Mouse (Mus musculus) right cerebral cortex, adult 2 months (tissue): ENCODE measurements around the gene Acot6.
"Not testable (repeated sequence)": the region's sequence is repeated elsewhere in the genome, so short reads cannot be mapped to it uniquely, and the experiment has no call there.

Experiments
- DNase-seq, 2 experiments: peaks; one replicate each; pipeline ENCODE4 v3.0.0; 2021 to 2022; ENCODE audit warnings: low spot score in 2 of 2

Acot6 gene

DNA sequence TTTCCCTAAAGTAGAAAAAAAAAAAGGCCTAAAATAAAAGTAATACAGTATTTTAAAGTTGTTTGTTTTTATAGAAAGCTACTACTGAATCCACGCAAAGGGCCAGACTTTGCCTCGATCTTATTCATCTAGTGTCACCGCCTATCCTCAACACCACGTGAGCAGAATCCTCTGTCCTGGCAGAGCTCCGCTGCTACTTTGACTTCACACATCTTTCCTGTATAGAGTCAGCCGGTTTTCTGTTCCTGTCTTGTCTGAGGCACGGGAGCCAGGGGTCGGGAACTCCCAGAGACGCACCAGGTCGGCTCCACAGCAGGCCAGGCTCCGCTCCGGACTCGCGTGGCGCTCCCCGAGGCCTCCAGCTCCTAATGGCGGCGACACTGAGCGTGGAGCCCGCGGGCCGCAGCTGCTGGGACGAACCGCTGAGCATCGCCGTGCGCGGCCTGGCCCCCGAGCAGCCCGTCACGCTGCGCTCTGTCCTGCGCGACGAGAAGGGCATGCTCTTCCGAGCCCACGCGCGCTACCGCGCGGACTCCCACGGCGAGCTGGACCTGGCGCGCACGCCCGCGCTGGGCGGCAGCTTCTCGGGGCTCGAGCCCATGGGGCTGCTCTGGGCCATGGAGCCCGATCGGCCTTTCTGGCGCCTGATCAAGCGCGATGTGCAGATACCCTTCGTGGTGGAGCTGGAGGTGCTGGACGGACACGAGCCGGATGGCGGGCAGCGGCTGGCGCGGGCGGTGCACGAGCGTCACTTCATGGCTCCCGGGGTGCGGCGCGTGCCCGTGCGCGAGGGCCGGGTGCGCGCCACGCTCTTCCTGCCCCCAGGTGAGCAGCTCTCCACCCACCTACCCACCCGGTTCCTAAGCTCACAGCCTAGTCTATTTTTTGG, at the start of gene Acot6:
Gene Acot6 (plus strand): TSS at position 51 of the 889 bp plus-strand sequence.
- DNase-seq: peak; percentile 35 to 41

DNA sequence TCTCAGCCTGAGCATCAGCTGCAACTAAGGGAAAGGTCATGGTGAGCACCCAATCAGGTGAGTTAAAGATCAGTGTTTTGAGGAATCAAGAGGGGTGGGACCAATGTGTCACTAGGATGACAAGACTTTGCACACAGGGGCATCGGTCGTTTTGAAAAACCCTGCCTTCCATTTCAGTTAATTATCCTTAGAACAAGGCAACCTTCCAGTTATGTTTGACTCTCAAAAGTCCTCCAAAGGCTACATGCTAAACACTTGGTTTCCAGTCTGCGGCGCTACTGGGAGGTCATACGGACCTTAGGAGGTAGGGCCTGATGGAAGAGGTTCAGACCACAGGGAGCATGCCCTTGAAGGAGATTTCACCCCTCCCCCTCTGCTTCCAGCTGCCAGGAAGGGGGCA, 49.7 kb upstream of the Acot6 start:
- not testable (repeated sequence) for DNase-seq

DNA sequence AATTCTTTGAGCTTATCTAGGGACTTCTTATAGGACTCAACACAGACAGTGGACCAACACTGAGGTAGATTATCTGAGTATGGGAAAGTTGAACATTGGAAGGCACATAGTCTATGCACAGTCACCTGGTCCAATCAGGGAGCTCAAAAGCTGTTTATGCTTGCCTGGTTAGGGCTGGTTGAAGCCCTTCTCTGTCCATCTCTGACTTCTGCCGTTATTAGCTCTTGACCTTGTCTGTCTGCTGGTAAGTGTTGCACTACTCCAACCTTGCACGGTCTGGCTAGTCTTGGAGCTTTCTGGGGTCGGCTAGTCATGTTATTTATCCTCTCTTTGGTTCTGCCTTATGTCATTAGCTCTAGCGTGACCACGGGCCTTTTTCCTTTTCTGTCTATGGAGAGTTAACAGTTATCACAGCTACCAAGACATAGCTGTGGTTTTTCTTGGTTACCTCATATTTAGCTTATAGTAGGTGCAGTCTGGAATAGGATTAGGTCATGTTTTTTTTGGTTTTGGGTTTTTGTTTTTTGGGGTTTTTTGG, 48.4 kb upstream of the Acot6 start, which contains the start of gene Acot3:
Gene Acot3 (plus strand): TSS at position 208 of the 538 bp plus-strand sequence.
- no peak for DNase-seq

DNA sequence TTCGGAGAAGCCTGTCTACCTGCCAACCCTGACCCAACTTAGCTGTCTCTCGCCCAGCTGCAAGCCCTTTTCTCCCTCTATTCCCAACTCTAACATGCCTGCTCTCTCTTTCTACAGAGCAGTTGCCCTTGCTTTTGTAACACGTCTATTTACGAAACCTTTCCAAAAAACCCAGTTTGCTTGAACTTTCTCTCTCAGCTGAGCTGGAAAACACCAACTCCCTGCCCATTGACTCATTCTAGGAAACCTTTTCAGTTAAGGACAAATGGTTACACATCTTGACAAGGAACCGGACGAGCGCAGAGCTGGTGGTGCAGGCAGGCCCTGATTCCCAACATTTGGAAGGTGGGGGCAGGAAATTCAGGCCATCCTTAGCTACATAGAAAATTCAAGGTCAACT, 47.8 kb upstream of the Acot6 start:
- no peak for DNase-seq

DNA sequence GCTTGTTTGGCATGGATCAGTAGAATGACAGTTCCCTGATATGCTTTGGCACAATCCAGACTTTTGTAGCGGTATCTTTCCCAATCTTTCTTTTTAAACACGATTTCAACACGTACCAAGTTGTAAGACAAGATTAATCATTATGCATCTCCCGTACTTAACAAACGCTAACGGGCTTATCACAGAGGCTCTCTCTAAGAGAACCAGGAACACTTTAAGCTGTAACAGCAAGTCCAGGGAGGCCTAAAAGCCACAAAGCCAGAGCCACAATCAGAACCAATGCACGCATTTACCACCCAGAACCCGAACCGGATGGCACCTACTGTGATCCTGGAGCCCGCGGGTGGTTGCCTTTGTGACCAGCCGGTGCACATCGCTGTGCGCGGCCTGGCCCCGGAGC, 47.3 kb upstream of the Acot6 start:
- no peak for DNase-seq

DNA sequence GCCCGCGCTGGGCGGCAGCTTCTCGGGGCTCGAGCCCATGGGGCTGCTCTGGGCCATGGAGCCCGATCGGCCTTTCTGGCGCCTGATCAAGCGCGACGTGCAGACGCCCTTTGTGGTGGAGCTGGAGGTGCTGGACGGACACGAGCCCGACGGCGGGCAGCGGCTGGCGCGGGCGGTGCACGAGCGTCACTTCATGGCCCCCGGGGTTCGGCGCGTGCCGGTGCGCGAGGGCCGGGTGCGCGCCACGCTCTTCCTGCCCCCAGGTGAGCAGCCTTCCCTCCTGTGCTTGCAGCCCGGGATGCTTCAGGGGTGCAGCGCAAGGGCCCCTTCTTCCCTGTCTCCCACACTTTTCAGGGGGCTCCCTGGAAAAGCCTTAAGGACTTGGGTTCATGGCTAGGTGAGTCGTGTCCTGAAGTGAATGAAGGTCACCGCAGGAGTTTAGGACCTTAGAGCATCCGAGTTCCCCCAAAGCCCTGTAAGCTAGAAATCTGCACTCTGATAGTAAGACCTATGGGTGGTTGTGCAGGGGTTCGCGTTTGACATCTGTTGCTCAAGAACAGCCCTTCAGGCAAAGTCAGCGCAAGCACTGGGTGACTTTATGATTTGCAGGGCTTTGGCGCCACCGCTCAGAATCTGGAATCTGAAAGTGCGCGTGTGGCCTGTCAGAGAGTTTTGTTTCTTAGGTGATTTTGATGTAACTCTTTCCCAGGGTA, 46.6 kb upstream of the Acot6 start:
- peak in 1 of 2 experiments; percentile 29 for DNase-seq

DNA sequence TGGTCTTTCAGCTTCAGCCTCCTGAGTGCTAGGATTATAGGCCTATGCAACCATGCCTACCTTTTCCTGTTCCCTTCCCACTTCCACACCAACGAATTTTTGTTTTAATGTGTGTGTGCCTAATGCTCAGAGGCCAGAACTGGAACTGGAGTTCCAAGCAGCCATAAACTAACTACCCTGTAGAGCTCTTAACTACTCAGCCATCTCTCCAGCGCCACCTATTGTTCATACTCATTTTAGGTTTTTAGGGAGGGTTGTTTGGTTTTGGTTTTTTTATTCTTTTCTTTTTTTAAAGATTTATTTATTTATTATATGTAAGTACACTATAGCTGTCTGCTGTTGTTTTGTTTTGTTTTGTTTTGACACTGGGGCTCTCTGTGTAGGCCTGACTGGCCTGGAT, 39.5 kb upstream of the Acot6 start:
- no peak for DNase-seq

DNA sequence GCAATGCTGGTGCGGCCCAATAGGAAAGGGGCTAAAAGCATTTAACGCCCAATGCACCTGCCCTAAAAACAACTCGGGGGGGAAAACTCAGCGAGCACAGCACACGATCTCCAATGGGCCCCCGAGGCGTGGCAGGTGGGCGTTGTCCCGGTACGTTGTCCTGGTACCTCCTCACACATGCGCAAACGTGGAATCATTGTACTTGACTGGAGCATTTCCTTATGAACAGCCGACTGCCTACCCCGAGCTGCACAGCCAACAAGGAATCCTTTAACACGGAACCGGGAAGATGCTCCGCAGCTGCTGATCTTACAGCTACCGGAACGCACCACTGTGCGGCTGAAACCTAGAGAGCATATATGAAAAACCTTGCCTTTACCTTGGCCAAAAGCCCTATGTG, 38.1 kb upstream of the Acot6 start:
- DNase-seq: no peak

DNA sequence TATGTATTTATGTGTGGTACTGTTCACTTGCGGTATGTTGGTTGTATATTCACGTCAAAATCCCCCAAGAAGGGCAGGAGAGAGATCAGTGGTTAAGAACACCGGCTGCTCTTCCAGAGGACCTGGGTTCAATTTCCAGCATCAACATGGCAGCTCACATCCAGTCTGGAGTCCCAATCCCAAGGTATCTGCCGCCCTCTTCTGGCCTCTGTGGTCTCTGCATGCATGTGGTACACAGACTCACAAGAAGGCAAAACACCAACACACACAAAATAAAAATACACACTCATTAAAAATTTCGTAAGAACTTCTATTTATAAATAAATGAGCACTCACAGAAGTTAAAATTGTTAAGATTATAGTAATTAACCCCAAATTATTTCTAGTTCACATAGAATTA, 37.2 kb upstream of the Acot6 start:
- DNase-seq: no peak

DNA sequence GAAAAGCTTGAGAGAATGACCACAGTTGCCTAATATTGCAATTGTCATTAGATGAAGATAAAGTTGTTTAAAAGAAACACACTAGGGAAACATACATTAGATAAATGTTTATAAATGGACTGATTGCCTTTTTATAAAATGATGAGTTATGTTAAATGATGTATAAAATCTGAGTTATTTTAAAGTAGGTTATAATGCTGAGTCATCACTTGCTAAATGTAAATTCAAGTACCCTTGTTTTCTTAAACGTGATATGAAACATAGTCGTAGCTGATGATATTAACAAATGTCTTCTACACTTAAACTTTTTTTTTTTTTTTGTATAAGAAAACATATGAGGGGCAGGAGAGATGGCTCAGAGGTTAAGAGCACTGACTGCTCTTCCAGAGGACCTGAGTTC, 36.6 kb upstream of the Acot6 start:
- no peak for DNase-seq

DNA sequence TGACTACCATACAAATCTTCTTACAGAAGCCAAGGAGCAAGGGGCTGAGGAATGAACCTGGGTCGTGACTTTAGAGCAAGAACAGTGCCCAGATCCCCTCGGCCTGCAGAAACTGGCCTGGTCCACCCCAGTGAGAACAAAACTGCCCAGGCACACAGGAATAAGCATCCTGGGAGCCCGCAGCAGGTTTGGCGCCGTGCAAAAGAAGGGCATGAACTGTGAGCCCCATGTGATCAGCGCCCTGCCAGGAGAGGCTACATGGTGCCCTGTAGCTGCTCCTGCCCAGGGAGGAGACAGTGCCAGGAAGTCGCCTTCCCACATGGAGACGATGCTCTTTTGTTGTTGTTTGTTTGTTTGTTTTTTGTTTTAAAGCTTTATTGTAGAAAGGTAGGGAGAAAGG, 35.8 kb upstream of the Acot6 start:
- no peak for DNase-seq

DNA sequence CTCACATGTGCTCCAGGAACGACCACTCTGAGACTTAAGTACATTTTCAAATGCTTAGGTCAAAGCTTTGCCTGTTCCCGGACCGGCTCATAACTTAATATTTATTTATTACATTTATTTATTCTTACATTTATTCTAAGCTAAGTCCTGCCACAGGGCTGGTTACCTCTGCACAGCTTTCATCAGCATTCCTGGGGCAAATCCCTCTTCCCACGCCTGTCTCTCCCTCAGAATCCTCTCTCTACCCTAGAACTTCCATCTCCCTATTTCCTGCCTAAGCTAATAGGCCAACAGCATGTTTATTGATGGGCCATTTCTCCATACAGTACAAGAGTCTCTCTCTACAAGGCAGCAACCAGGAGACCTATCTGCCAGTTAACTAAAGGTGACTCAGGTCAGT, 32.7 kb upstream of the Acot6 start:
- no peak for DNase-seq

DNA sequence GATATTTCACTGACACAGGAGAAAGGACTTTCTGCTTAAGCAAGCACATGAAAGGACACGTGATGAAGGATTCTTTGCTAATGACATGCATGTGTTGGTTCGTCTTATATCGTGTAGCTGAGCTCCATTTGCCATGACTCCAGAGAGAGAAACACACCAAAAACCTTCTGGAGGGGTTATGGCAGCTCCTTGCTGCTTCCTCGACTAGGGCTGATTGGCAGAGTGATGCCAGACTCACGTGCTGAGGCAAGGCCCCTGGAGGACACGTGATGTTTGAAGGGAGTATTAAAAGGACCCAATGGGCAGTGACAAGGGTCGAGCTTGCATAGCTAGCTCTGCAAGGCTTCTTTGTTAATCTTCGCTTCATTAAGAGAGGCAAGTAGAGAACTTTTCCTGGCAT, 32.2 kb upstream of the Acot6 start:
- no peak for DNase-seq

DNA sequence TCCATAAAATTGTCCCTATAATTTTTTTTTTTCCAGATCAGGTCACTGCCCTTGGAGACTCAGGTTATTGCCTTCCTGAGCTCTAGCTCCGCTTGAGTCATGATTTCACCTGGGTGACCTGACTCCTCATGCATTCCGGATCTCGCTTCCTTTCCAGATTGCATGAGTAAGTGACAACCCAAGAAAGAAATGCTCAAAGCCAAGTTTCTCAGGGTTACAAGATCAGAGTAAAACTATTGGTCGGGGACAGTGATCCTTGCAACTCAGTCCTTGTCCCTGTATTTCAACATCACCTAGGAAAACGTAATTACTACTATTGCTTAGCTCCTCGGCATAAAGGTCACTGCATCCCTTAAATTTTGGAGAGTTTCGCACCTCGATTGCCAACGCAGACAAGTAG, 31.5 kb upstream of the Acot6 start, which contains the start of gene Acot5:
Gene Acot5 (plus strand): TSS at position 340 of the 400 bp plus-strand sequence.
- no peak for DNase-seq

DNA sequence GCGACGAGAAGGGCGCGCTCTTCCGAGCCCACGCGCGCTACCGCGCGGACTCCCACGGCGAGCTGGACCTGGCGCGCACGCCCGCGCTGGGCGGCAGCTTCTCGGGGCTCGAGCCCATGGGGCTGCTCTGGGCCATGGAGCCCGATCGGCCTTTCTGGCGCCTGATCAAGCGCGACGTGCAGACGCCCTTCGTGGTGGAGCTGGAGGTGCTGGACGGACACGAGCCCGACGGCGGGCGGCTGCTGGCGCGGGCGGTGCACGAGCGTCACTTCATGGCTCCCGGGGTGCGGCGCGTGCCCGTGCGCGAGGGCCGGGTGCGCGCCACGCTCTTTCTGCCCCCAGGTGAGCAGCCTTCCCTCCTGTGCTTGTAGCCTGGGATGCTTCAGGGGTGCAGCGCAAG, 30.9 kb upstream of the Acot6 start:
- DNase-seq: peak in 1 of 2 experiments; percentile 49

DNA sequence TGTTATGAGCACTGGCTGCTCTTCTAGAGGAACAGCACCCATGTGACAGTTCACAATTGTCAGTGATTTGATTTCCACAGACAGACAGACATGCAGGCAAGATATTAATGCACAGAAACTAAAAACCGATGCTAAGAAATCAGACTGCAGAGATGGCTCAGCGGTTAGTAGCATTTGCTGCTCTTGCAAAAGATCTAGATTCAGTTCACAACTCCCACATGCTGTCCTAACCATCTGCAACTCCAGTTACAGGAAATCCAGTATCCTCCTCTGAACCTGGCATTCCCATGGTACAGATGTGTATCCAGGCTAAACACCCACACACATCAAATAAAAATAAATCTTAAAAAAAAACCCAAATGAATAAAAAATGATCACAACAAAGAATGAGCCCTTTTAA, 28.8 kb upstream of the Acot6 start:
- DNase-seq: peak; percentile 51 to 61

DNA sequence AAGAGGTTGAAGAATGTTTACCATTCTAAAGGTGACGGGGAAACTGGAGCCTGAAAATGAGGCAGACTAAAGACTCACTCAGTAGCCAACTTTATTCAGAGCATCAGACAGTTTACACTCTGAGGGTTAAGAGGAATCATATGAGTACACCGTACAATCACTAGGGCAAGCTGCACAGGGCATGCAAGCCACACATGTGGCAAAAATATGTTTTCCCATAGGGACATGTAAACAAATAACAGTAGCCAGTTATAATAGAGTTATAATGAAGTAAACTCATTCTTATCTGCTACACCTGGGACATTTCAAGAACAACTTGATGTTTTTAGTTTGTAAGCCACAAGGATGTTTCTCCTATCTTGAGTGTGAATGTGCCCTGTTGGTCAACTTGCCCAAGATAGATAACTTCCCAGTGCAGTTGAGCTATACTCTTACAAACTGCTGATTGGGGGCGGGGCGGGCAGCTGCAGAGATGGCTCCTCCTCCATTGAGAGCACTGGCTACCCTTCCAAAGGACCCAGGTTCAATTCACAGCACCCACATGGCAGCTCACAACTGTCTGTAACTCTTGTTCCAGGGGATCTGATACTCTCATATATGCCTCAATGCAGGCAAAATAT, 23.0 kb upstream of the Acot6 start:
- DNase-seq: no peak

DNA sequence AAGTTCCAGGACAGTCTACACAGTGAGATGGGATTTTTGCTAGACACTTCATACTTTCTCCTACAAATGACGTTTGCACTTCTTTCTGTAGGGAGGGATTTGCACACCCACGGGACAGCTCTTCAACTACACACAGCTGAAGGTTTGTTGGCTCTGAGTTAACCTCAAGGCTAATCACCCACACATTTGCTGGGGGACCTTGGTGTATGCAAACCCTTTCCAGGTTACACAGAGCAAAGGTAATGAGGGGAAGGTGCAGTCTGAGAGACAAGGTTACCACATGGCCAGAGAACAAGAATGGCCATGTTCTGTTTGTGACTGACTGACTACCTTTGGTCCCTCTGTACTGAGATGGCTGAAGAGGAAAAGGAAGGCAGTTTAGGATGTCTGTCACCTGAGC, 16.6 kb upstream of the Acot6 start:
- DNase-seq: no peak

DNA sequence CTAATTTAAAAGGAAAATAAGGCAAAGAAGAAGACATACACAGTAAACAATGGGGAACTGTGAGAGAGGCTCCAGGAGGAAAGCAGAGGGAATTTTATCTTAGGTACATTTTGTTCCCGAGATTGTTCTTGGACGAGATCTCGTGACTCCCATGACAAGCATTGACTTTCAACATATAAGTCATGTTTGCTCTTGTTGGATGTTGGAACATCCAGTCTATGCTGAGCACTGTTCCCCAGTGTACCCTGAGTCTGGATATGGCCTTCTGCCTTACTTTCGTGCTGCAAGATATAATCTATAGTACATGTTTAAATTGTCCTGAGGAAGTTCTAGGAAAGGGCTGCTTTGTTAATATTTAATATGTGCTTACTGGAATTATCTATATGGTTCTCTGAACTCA, 15.9 kb upstream of the Acot6 start:
- no peak for DNase-seq

DNA sequence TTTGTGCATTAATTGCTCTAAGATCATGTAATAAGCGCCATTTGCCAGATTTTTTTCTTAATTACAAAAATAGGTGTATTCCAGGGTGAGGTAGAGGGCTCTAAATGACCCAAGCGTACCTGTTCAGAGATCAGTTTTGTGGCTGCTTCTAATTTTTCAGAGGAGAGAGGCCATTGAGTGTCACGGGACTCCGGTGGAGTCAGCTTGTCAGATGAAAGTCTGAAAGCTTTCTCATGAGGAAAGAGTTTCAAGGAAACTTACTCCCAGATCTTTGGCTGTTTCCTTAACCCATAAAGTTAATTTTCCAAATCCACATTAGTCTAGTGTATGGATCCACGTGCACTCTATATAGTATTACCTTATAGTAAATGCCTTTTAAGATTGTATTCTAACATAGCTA, 5.8 kb upstream of the Acot6 start:
- not testable (repeated sequence) for DNase-seq

DNA sequence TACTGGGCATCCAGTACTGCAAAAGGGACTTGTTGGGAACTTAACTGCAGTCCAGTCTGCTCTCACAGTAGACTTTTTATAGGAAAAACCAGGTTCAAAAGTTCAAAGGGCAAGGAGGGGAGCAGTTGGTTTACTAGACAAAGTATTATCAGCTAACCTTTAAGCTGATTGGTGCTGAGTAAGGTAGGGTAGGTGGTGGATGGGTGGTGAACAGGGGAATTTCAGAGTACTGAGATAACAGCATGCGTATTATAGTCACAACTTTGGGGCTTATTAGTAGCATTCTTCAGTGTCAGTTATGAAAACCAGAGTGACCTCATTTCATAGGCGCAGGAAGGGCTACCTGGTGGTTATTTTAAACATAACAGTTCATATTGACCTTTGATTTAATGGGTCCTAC, 849 bp upstream of the Acot6 start:
- no peak for DNase-seq

DNA sequence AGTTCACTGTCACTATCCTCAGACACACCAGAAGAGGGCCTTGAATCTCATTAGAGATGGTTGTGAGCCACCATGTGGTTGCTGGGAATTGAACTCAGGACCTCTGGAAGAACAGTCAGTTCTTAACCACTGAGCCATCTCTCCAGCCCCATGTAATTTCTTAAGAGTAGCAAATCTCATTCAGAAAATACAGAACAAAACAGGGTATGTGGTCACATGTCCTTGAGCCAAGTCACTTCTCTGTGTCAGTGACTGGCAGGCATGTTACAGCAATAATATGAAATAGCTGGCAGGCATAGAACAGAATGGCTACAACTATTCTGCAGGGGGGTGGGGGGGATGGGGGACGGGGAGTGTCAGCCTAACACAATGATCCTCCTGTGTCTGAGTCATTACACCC, 383 bp upstream of the Acot6 start:
- no peak for DNase-seq
